Mouse (Mus musculus): ENCODE data around the gene Rassf3. TPM values are rescaled to one million over a fixed set of nuclear protein-coding genes. Genes with fewer than 3 reads are reported as not detected.

Gene Rassf3
- total RNA-seq, 1 experiment, result 13.1 TPM

DNA sequence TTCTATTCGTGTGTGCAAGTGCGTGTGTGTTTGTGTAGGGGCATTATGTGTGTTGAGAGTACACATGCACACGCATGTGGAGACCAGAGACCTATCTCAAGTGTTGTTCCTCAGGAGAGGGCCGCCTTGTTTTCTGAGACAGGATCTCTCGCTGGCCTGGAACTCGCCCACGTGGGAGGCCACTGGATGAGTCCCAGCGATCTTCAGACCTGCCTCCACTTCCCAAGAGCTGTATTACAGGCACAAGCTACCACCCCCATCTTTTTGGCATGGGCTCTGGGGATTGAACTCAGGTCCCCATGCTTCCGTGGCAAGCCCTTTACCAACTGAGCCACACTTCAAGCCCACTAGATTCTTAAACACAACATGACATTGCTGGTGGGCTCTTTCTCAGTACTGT, 17.7 kb downstream of the Rassf3 start:
- H3K4me3 ChIP-seq (ENCODE audit: insufficient read depth in 1 of 2, low read depth in 1 of 2, low read length in 2 of 2, poor library complexity in 1 of 2, severe bottlenecking in 1 of 2), result no peak overlapping the region
- no peak overlapping the region for H3K9ac ChIP-seq (ENCODE audit: insufficient read depth, low read depth, low read length, poor library complexity, severe bottlenecking)
- H3K9me3 ChIP-seq (ENCODE audit: control insufficient read depth, insufficient read depth, low read depth, low read length), result no peaks in the 10 kb centered on the region
- DNase-seq (ENCODE audit: low read depth, low spot score), result no peak
- TF ChIP-seq CHD2 (IDR thresholded peaks at IDR 0.05; ENCODE audit: low read depth, low read length) (no peak), ZNF384 (IDR thresholded peaks at IDR 0.05; ENCODE audit: low read depth, low read length) (no peak), ZC3H11A (IDR thresholded peaks at IDR 0.05; ENCODE audit: borderline replicate concordance, low read depth, low read length) (no peak), MAFK (IDR thresholded peaks at IDR 0.05; ENCODE audit: insufficient read depth, low read depth, low read length) (no peak), HCFC1 (IDR thresholded peaks at IDR 0.05; ENCODE audit: borderline replicate concordance, insufficient read depth, low read length) (no peak)
- H3K27ac ChIP-seq (ENCODE audit: insufficient read depth, low read depth, low read length, poor library complexity, severe bottlenecking), result no peak overlapping the region; the same call in 1 of the 2 replicates
- in situ Hi-C loops (cut with MboI; ENCODE audit: low sequenced_read_pairs in 2 of 2, unreplicated experiment in 2 of 2), result no loop called here
- H3K36me3 ChIP-seq (ENCODE audit: control insufficient read depth, insufficient read depth, low read length, poor library complexity, severe bottlenecking), result peaks cover 2% of the 10 kb centered on the region; the same call in 1 of the 2 replicates
- peaks cover 0 to 23% of the 10 kb centered on the region in 2 experiments; a peak in 2 of 4 replicates for H3K4me1 ChIP-seq (ENCODE audit: control insufficient read depth in 2 of 2, insufficient read depth in 2 of 2, low read length in 2 of 2, poor library complexity in 1 of 2)

DNA sequence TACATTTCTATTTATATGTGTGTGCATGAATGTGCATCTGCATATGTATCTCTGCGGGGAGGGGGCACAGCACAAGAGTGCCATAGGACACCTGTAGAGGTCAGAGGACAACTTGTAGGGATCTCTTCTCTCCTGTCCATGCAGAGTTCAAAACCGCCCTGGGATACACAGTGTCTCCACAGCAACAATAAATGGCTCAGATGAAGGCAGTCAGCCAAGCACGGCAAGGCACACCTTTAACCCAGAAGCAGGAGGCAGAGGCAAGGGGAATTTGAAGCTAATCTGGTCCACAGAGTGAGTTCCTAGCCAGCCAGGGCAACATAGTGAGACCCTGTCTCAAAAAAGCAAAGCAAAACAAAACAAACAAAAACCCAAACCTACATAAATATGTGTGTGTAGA, 18.8 kb downstream of the Rassf3 start:
- DNase-seq (ENCODE audit: low read depth, low spot score), result no peak
- H3K36me3 ChIP-seq (ENCODE audit: control insufficient read depth, insufficient read depth, low read length, poor library complexity, severe bottlenecking), result peaks cover 2% of the 10 kb centered on the region; the same call in 1 of the 2 replicates
- H3K4me1 ChIP-seq (ENCODE audit: control insufficient read depth in 2 of 2, insufficient read depth in 2 of 2, low read length in 2 of 2, poor library complexity in 1 of 2), result peaks cover 0 to 20% of the 10 kb centered on the region in 2 experiments; a peak in 2 of 4 replicates
- no peak overlapping the region for H3K9ac ChIP-seq (ENCODE audit: insufficient read depth, low read depth, low read length, poor library complexity, severe bottlenecking)
- H3K9me3 ChIP-seq (ENCODE audit: control insufficient read depth, insufficient read depth, low read depth, low read length), result no peaks in the 10 kb centered on the region
- H3K27ac ChIP-seq (ENCODE audit: insufficient read depth, low read depth, low read length, poor library complexity, severe bottlenecking), result no peak overlapping the region
- in situ Hi-C loops (cut with MboI; ENCODE audit: low sequenced_read_pairs in 2 of 2, unreplicated experiment in 2 of 2), result no loop called here
- no peak overlapping the region for H3K4me3 ChIP-seq (ENCODE audit: insufficient read depth in 1 of 2, low read depth in 1 of 2, low read length in 2 of 2, poor library complexity in 1 of 2, severe bottlenecking in 1 of 2)
- TF ChIP-seq CHD2 (IDR thresholded peaks at IDR 0.05; ENCODE audit: low read depth, low read length) (no peak), MAFK (IDR thresholded peaks at IDR 0.05; ENCODE audit: insufficient read depth, low read depth, low read length) (no peak), HCFC1 (IDR thresholded peaks at IDR 0.05; ENCODE audit: borderline replicate concordance, insufficient read depth, low read length) (no peak), ZNF384 (IDR thresholded peaks at IDR 0.05; ENCODE audit: low read depth, low read length) (no peak), ZC3H11A (IDR thresholded peaks at IDR 0.05; ENCODE audit: borderline replicate concordance, low read depth, low read length) (no peak)

- TF ChIP-seq ZC3H11A (IDR thresholded peaks at IDR 0.05; ENCODE audit: borderline replicate concordance, low read depth, low read length) (no peak), MAFK (IDR thresholded peaks at IDR 0.05; ENCODE audit: insufficient read depth, low read depth, low read length) (no peak), HCFC1 (IDR thresholded peaks at IDR 0.05; ENCODE audit: borderline replicate concordance, insufficient read depth, low read length) (no peak), ZNF384 (IDR thresholded peaks at IDR 0.05; ENCODE audit: low read depth, low read length) (no peak), CHD2 (IDR thresholded peaks at IDR 0.05; ENCODE audit: low read depth, low read length) (no peak)
- H3K9ac ChIP-seq (ENCODE audit: insufficient read depth, low read depth, low read length, poor library complexity, severe bottlenecking), result no peak overlapping the region
Measured at GRCm38 (mm10) chr10:121455517-121455916, 20.6 kb downstream of the Rassf3 start.

GRCm38 (mm10) chr10:121454708-121455475, 21.3 kb downstream of the Rassf3 start:
- Histone ChIP-seq H3K36me3 (ENCODE audit: control insufficient read depth, insufficient read depth, low read length, poor library complexity, severe bottlenecking) (peaks cover 7% of the 10 kb centered on the region; the same call in 1 of the 2 replicates), H3K27ac (ENCODE audit: insufficient read depth, low read depth, low read length, poor library complexity, severe bottlenecking) (peak overlapping the region; percentile 59), H3K4me1 (ENCODE audit: control insufficient read depth in 2 of 2, insufficient read depth in 2 of 2, low read length in 2 of 2, poor library complexity in 1 of 2) (peaks cover 0 to 16% of the 10 kb centered on the region in 2 experiments; a peak in 2 of 4 replicates), H3K9ac (ENCODE audit: insufficient read depth, low read depth, low read length, poor library complexity, severe bottlenecking) (no peak overlapping the region), H3K4me3 (ENCODE audit: insufficient read depth in 1 of 2, low read depth in 1 of 2, low read length in 2 of 2, poor library complexity in 1 of 2, severe bottlenecking in 1 of 2) (no peak overlapping the region), H3K9me3 (ENCODE audit: control insufficient read depth, insufficient read depth, low read depth, low read length) (no peaks in the 10 kb centered on the region)
- in situ Hi-C loops (cut with MboI; ENCODE audit: low sequenced_read_pairs in 2 of 2, unreplicated experiment in 2 of 2), result no loop called here
- TF ChIP-seq ZNF384 (IDR thresholded peaks at IDR 0.05; ENCODE audit: low read depth, low read length), result no peak
- TF ChIP-seq CHD2 (IDR thresholded peaks at IDR 0.05; ENCODE audit: low read depth, low read length), result no peak
- TF ChIP-seq HCFC1 (IDR thresholded peaks at IDR 0.05; ENCODE audit: borderline replicate concordance, insufficient read depth, low read length), result no peak
- no peak for TF ChIP-seq MAFK (IDR thresholded peaks at IDR 0.05; ENCODE audit: insufficient read depth, low read depth, low read length)
- TF ChIP-seq ZC3H11A (IDR thresholded peaks at IDR 0.05; ENCODE audit: borderline replicate concordance, low read depth, low read length), result no peak
- peak; percentile 73 for DNase-seq (ENCODE audit: low read depth, low spot score)

More at GRCm38 (mm10) chr10:121455517-121455916, 20.6 kb downstream of the Rassf3 start:
- Histone ChIP-seq H3K27ac (ENCODE audit: insufficient read depth, low read depth, low read length, poor library complexity, severe bottlenecking) (no peak overlapping the region; the same call in 1 of the 2 replicates), H3K9me3 (ENCODE audit: control insufficient read depth, insufficient read depth, low read depth, low read length) (no peaks in the 10 kb centered on the region), H3K4me3 (ENCODE audit: insufficient read depth in 1 of 2, low read depth in 1 of 2, low read length in 2 of 2, poor library complexity in 1 of 2, severe bottlenecking in 1 of 2) (no peak overlapping the region), H3K36me3 (ENCODE audit: control insufficient read depth, insufficient read depth, low read length, poor library complexity, severe bottlenecking) (peaks cover 7% of the 10 kb centered on the region; the same call in 1 of the 2 replicates), H3K4me1 (ENCODE audit: control insufficient read depth in 2 of 2, insufficient read depth in 2 of 2, low read length in 2 of 2, poor library complexity in 1 of 2) (peaks cover 0 to 16% of the 10 kb centered on the region in 2 experiments; a peak in 2 of 4 replicates)
- no peak for DNase-seq (ENCODE audit: low read depth, low spot score)
- in situ Hi-C loops (cut with MboI; ENCODE audit: low sequenced_read_pairs in 2 of 2, unreplicated experiment in 2 of 2), result no loop called here
